Mouse (Mus musculus) stomach, postnatal 0 days (tissue): Measurements from ENCODE around the gene Sem1. TPM values are rescaled to one million over a fixed set of nuclear protein-coding genes. Genes with fewer than 3 reads are reported as not detected.

Source experiments
- ATAC-seq: fragments of 200-750 bp; cut with Nextera tagmentation; 2 replicates; pipeline ENCODE4 v1.8.0; 2017; ENCODE audit not compliant: low FRiP score, low TSS enrichment
- DNase-seq: peaks from one replicate; pipeline ENCODE4 v3.0.0-alpha.2; 2016; ENCODE audit warnings: low spot score
- H3K27ac ChIP-seq: fragments of 300-500 bp; sonication (generic); replicated peaks from 2 replicates; pipeline ENCODE4 v1.5.1; 2014; ENCODE audit warnings: mild to moderate bottlenecking, control low read depth
- H3K27me3 ChIP-seq: fragments of 300-500 bp; sonication (generic); 2 replicates; pipeline ENCODE4 v1.6.1; 2014; ENCODE audit warnings: low read length; ENCODE audit not compliant: control insufficient read depth, insufficient read depth
- H3K36me3 ChIP-seq: fragments of 300-500 bp; sonication (generic); 2 replicates; pipeline ENCODE4 v1.6.1; 2014; ENCODE audit warnings: low read length, mixed read lengths; ENCODE audit not compliant: control insufficient read depth, insufficient read depth
- H3K4me1 ChIP-seq: fragments of 300-500 bp; sonication (generic); replicated peaks from 2 replicates; pipeline ENCODE4 v1.6.1; 2014; ENCODE audit warnings: antibody characterized with exemption; ENCODE audit not compliant: control insufficient read depth, insufficient read depth
- H3K4me2 ChIP-seq: fragments of 300-500 bp; sonication (generic); replicated peaks from 2 replicates; pipeline ENCODE4 v1.6.1; 2014; ENCODE audit warnings: low read depth, mild to moderate bottlenecking, control low read depth, moderate library complexity
- H3K4me3 ChIP-seq: fragments of 300-500 bp; sonication (generic); 2 replicates; pipeline ENCODE4 v1.5.1; 2014; ENCODE audit warnings: low read depth, low read length, control low read depth
- H3K9ac ChIP-seq: fragments of 300-500 bp; sonication (generic); 2 replicates; pipeline ENCODE4 v1.6.1; 2014; ENCODE audit warnings: mild to moderate bottlenecking, low read length, control low read depth, mixed read lengths
- H3K9me3 ChIP-seq: fragments of 300-500 bp; sonication (generic); 2 replicates; pipeline ENCODE4 v1.6.1; 2016; ENCODE audit warnings: low read length; ENCODE audit not compliant: control insufficient read depth
- CTCF ChIP-seq: IDR thresholded peaks from 2 replicates; pipeline ENCODE4 v1.5.1; 2016; ENCODE audit warnings: antibody characterized with exemption, low read depth, mild to moderate bottlenecking, moderate library complexity
- EP300 ChIP-seq: optimal IDR thresholded peaks from 2 replicates; pipeline ENCODE3; 2016; ENCODE audit warnings: antibody characterized with exemption
- WGBS: fragments of 180-500 bp; shearing (Covaris S2); extraction: QIAGEN DNeasy Blood & Tissue Kit; methylation state at CpG from one replicate; pipeline ENCODE4 v1.1.7; 2014; 5-methylcytosine and 5-hydroxymethylcytosine counted together
- polyA plus RNA-seq: library from polyadenylated mRNA; unstranded; fragments of >200 nt; fragmentation: Nextera tagmentation; extraction: Ambion mirVana; gene quantifications from 2 replicates; pipeline ENCODE4 v1.2.1, GENCODE M21; 2015

The Sem1 gene
- polyA plus RNA-seq, 1 experiment from 2014 or later: 250 TPM

- TF ChIP-seq EP300 (no peak), CTCF (no peak)
- H3K27me3 ChIP-seq: no peaks in the 10 kb centered on the region
- no peak overlapping the region for H3K4me3 ChIP-seq
- H3K9me3 ChIP-seq: no peaks in the 10 kb centered on the region
- peaks cover 6% of the 10 kb centered on the region; the same call in 1 of the 2 replicates for H3K36me3 ChIP-seq
- WGBS: 92% methylated on average over 1 of the region's 1 CpGs
- H3K27ac ChIP-seq: no peak overlapping the region
- no peaks in the 10 kb centered on the region for H3K4me1 ChIP-seq
- no peak overlapping the region for H3K9ac ChIP-seq
- DNase-seq (no peak), ATAC-seq (no peak)
- H3K4me2 ChIP-seq: no peak overlapping the region
These were observed 20.8 kb downstream of the Sem1 start for GRCm38 (mm10) chr6:6557647-6558046.

GRCm38 (mm10) chr6:6552006-6552405 is 26.5 kb downstream of the Sem1 start:
- TF ChIP-seq CTCF (no peak), EP300 (no peak)
- no peak overlapping the region for H3K4me2 ChIP-seq
- H3K4me3 ChIP-seq: no peak overlapping the region
- H3K9ac ChIP-seq: no peak overlapping the region
- H3K36me3 ChIP-seq: peaks cover 4% of the 10 kb centered on the region; the same call in 1 of the 2 replicates
- H3K4me1 ChIP-seq: no peaks in the 10 kb centered on the region
- H3K27me3 ChIP-seq: no peaks in the 10 kb centered on the region
- no peak for ATAC-seq
- 67% methylated on average over 6 of the region's 6 CpGs for WGBS
- no peaks in the 10 kb centered on the region for H3K9me3 ChIP-seq
- no peak for DNase-seq
- no peak overlapping the region for H3K27ac ChIP-seq

GRCm38 (mm10) chr6:6547997-6548396 is 30.5 kb downstream of the Sem1 start:
- 20% methylated on average over 5 of the region's 5 CpGs for WGBS
- Histone ChIP-seq H3K27me3 (no peaks in the 10 kb centered on the region), H3K4me3 (no peak overlapping the region), H3K4me2 (no peak overlapping the region), H3K9ac (no peak overlapping the region), H3K9me3 (no peaks in the 10 kb centered on the region), H3K36me3 (no peaks in the 10 kb centered on the region), H3K4me1 (no peaks in the 10 kb centered on the region), H3K27ac (no peak overlapping the region)
- TF ChIP-seq EP300 (no peak), CTCF (no peak)
- DNase-seq: peak; percentile 32
- ATAC-seq: peak; percentile 72; the same call in 1 of the 2 replicates

- Histone ChIP-seq H3K27ac (no peak overlapping the region), H3K9me3 (no peaks in the 10 kb centered on the region), H3K27me3 (no peaks in the 10 kb centered on the region), H3K36me3 (no peaks in the 10 kb centered on the region), H3K9ac (no peak overlapping the region), H3K4me2 (no peak overlapping the region), H3K4me3 (no peak overlapping the region), H3K4me1 (no peaks in the 10 kb centered on the region)
- no peak for DNase-seq
- no peak for ATAC-seq
- TF ChIP-seq CTCF: no peak
- no peak for TF ChIP-seq EP300
- WGBS: 62% methylated on average over 4 of the region's 4 CpGs
These were observed 34.2 kb downstream of the Sem1 start for GRCm38 (mm10) chr6:6544255-6544645.

GRCm38 (mm10) chr6:6543606-6544254 is 34.7 kb downstream of the Sem1 start:
- WGBS: 89% methylated on average over 9 of the region's 9 CpGs
- no peaks in the 10 kb centered on the region for H3K9me3 ChIP-seq
- H3K36me3 ChIP-seq: no peaks in the 10 kb centered on the region
- H3K4me1 ChIP-seq: no peaks in the 10 kb centered on the region
- H3K27me3 ChIP-seq: no peaks in the 10 kb centered on the region
- ATAC-seq: no peak
- no peak overlapping the region for H3K9ac ChIP-seq
- no peak overlapping the region for H3K4me3 ChIP-seq
- H3K4me2 ChIP-seq: no peak overlapping the region
- TF ChIP-seq CTCF (no peak), EP300 (no peak)
- no peak for DNase-seq
- H3K27ac ChIP-seq: no peak overlapping the region

- no peak for ATAC-seq
- TF ChIP-seq EP300: no peak
- no peak for TF ChIP-seq CTCF
- H3K9ac ChIP-seq: no peak overlapping the region
- DNase-seq: no peak
- H3K36me3 ChIP-seq: no peaks in the 10 kb centered on the region
- H3K27ac ChIP-seq: no peak overlapping the region
- no peaks in the 10 kb centered on the region for H3K9me3 ChIP-seq
- no peaks in the 10 kb centered on the region for H3K4me1 ChIP-seq
- H3K4me3 ChIP-seq: no peak overlapping the region
- H3K27me3 ChIP-seq: no peaks in the 10 kb centered on the region
- no peak overlapping the region for H3K4me2 ChIP-seq
These were observed 36.3 kb downstream of the Sem1 start for GRCm38 (mm10) chr6:6542133-6542532.
